Mouse (Mus musculus): Measurements from ENCODE around the gene Nup54. TPM values are rescaled to one million over a fixed set of nuclear protein-coding genes. Genes with fewer than 3 reads are reported as not detected.

The Nup54 gene
- polyA plus RNA-seq, 1 experiment from 2014 or later, result 55.5 TPM

DNA sequence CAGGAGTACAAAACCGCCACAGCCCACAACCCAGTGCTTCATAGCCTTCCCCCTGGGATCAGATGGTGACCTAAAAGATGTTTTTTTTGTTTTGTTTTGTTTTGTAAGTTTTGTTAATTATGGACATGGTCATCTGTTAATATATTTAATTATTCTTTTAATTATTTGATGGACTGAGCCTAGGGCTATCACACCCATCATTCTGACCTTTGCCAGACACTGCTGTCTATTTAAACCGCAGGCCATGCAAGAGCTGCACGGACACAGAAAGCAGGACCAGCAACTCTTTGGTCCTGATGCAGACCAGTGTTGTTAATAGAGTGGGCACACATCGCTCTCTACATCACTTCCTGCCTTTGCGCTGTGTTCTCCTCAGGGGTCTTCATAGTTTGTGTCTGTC is 24.5 kb downstream of the Nup54 start:
- Histone ChIP-seq H3K27ac (no peak overlapping the region), H3K9me3 (no peaks in the 10 kb centered on the region), H3K4me1 (replicated peaks) (no peaks in the 10 kb centered on the region), H3K9ac (no peak overlapping the region), H3K36me3 (peaks cover 5% of the 10 kb centered on the region; the same call in 1 of the 2 replicates), H3K4me2 (replicated peaks) (no peak overlapping the region), H3K27me3 (replicated peaks) (no peaks in the 10 kb centered on the region), H3K4me3 (replicated peaks) (no peak overlapping the region)
- ATAC-seq, result no peak
- 85% methylated on average over 5 of the region's 5 CpGs for WGBS

DNA sequence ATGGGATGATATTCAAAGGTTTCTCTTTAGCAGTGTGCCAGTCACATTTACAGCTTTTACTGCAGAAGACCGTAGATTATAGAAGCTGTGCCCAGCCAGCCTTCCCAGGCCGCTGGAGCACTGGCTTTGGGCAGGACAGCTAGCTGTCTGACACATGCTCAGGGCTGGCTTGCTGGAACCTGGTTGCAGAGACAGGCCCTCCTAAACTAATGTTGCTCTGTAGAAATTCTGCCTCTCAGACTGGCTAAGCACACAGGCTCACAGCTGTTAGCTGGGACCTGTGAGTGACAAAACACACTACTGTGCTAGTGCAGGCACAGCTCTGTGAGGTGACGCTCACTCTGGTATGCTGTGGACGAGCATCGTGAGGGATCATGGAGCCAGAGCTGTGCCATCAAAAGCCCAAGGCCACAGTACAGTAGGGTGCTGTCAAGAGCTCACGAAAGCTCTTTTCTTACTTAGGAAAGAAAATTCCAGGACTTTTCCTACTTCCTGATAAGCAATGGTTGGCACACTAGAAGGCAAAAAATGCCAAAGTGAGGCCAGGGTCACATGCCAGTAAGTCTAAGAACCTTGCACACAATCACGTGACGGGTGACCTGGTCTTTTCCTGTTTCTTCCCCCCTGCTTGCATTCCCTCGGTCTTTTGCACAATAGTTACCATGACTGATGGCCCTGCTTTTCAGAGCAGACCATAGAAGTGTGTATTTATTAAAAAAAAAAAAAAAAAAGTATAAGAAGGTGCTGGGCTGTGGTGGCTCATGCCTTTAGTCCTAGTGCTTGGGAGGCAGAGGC is 25.5 kb downstream of the Nup54 start:
- Histone ChIP-seq H3K9me3 (no peaks in the 10 kb centered on the region), H3K9ac (no peak overlapping the region), H3K27me3 (replicated peaks) (no peaks in the 10 kb centered on the region), H3K36me3 (no peaks in the 10 kb centered on the region), H3K4me3 (replicated peaks) (no peak overlapping the region), H3K27ac (no peak overlapping the region), H3K4me2 (replicated peaks) (no peak overlapping the region), H3K4me1 (replicated peaks) (no peaks in the 10 kb centered on the region)
- no peak for ATAC-seq
- WGBS, result 75% methylated on average over 9 of the region's 9 CpGs

DNA sequence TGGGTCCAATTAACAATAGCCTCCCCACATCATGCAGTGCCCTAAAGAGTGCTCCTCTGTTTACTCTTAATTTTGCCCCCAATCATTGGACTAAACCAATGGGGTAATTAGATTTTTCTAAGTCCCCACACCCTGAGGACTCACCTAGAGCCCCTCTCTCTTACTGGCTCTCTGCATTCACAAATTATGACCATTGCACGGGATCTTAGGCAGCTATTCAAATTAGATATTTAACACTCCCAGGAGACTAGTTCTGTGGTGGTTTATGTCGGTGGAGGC is 30.7 kb downstream of the Nup54 start:
- Histone ChIP-seq H3K9me3 (no peaks in the 10 kb centered on the region), H3K9ac (no peak overlapping the region), H3K4me2 (replicated peaks) (no peak overlapping the region), H3K27me3 (replicated peaks) (no peaks in the 10 kb centered on the region), H3K4me1 (replicated peaks) (no peaks in the 10 kb centered on the region), H3K27ac (no peak overlapping the region), H3K36me3 (no peaks in the 10 kb centered on the region), H3K4me3 (replicated peaks) (no peak overlapping the region)
- ATAC-seq, result no peak
- WGBS, result 59% methylated on average over 2 of the region's 2 CpGs

DNA sequence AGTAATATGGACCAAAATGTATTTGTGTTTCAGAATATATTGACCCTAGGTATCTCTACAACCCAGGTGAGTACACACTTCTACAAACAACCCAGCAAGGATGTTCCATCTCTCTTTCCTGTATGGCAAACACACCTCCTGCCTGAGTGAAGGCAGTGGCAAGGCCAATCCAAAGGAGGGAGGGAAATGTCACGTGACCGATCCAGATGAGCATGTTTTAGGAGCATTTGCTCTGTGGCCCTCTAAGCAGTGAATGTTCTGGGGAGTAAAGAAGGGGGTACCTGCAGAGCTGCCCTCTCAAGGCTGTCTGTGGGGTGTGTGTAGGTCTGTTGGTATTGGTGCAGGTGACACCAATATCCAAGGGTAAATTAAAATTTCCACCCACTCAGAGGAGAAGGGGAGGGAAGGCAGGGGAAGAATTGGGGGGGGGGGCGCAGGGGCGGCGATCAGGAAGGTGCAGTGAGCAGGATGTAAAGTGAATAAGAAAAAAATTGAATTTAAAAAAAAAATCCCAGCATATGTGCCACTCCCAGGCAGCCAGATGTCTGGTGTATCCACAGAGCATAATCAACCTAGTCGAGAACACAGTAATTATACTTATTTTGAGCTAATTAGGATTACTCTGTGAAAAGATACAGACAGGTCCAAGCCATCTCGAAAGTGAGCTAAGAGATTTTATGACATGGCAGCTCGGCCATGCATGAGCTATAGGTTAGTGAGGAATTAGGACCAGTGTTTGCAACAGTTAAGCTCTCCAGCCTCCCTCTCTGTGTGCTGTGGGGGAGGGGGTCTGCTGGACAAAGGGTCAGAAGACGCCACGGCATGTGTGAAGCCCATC is 31.2 kb downstream of the Nup54 start:
- H3K4me3 ChIP-seq (replicated peaks), result no peak overlapping the region
- no peaks in the 10 kb centered on the region for H3K36me3 ChIP-seq
- H3K27me3 ChIP-seq (replicated peaks), result no peaks in the 10 kb centered on the region
- no peak overlapping the region for H3K4me2 ChIP-seq (replicated peaks)
- H3K9ac ChIP-seq, result no peak overlapping the region
- 49% methylated on average over 10 of the region's 10 CpGs for WGBS
- H3K9me3 ChIP-seq, result no peaks in the 10 kb centered on the region
- no peaks in the 10 kb centered on the region for H3K4me1 ChIP-seq (replicated peaks)
- no peak for ATAC-seq
- H3K27ac ChIP-seq, result no peak overlapping the region

DNA sequence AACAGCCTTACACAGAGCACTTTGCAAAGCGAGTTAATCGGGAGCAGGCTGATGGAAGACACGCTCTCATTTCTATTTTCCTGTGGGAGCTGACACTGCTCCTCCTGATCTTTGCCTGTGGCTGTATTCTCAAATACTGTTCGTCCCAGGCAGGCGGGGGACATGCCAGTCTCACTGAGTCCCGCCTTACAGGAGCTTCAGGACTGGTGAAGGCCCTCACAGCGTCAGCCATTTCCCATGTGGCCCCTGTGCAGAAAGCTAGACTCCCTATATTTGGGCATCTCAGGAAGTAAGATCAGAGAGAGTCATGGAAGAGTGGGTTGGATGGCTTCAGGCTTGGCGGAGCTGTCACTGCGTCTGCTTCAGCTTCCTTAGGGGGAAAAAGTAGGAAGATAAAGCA is 32.2 kb downstream of the Nup54 start:
- H3K9ac ChIP-seq, result no peak overlapping the region
- no peak overlapping the region for H3K4me2 ChIP-seq (replicated peaks)
- no peaks in the 10 kb centered on the region for H3K4me1 ChIP-seq (replicated peaks)
- no peaks in the 10 kb centered on the region for H3K9me3 ChIP-seq
- no peaks in the 10 kb centered on the region for H3K36me3 ChIP-seq
- H3K27me3 ChIP-seq (replicated peaks), result no peaks in the 10 kb centered on the region
- H3K27ac ChIP-seq, result no peak overlapping the region
- ATAC-seq, result no peak
- no peak overlapping the region for H3K4me3 ChIP-seq (replicated peaks)
- 69% methylated on average over 9 of the region's 9 CpGs for WGBS

DNA sequence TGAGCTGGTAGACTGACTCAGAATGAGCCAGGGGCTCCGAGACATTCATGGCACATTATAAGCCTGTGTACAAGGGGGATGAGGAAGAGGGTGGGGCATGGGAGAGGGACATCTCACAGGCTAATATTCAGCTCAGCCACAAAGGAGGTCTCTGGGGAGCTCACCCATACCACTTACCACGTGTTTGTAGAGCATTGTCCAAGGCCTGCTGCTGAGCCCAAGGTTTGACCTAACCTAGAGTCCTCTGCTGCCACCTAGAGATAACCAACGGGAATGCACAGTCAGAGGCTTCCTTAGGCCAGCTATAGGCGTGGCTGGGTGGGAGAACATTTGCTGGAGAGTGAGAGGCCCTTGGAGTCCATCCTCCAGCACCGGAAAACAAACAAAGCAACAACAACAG is 36.9 kb downstream of the Nup54 start:
- peak; percentile 90 for ATAC-seq
- WGBS, result 23% methylated on average over 5 of the region's 5 CpGs
- no peak overlapping the region for H3K4me3 ChIP-seq (replicated peaks)
- no peak overlapping the region for H3K4me2 ChIP-seq (replicated peaks)
- no peaks in the 10 kb centered on the region for H3K27me3 ChIP-seq (replicated peaks)
- no peaks in the 10 kb centered on the region for H3K36me3 ChIP-seq
- H3K27ac ChIP-seq, result no peak overlapping the region
- no peak overlapping the region for H3K9ac ChIP-seq
- no peaks in the 10 kb centered on the region for H3K9me3 ChIP-seq
- 0 out of 2 replicates have a peak, but pooled peaks cover 3% of the 10 kb centered on the region for H3K4me1 ChIP-seq (replicated peaks)

DNA sequence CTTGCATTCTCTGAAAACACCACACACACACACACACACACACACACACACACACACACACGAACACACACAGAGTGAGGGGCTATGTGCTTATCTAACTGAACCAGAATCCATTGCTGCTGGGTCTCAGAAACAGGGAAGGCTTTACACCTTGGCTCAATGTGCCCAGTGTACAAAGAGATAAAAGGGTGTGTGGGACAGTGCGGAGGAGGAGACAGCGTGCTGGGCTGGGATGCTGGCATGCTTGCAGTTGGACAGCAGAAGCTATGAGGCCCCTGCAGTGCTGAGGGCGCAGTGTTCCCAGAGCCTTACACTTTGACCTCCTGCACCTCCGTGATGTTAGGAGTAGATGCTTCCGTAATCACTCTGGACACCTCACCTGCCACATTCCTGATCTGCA is 38.5 kb downstream of the Nup54 start:
- H3K4me3 ChIP-seq (replicated peaks), result no peak overlapping the region
- peaks cover 7% of the 10 kb centered on the region; the same call in 1 of the 2 replicates for H3K27me3 ChIP-seq (replicated peaks)
- no peak overlapping the region for H3K27ac ChIP-seq
- peak; percentile 32; the same call in 1 of the 2 replicates for ATAC-seq
- no peaks in the 10 kb centered on the region for H3K9me3 ChIP-seq
- H3K4me1 ChIP-seq (replicated peaks), result 0 out of 2 replicates have a peak, but pooled peaks cover 3% of the 10 kb centered on the region
- no peak overlapping the region for H3K9ac ChIP-seq
- no peaks in the 10 kb centered on the region for H3K36me3 ChIP-seq
- WGBS, result 69% methylated on average over 6 of the region's 6 CpGs
- H3K4me2 ChIP-seq (replicated peaks), result no peak overlapping the region

DNA sequence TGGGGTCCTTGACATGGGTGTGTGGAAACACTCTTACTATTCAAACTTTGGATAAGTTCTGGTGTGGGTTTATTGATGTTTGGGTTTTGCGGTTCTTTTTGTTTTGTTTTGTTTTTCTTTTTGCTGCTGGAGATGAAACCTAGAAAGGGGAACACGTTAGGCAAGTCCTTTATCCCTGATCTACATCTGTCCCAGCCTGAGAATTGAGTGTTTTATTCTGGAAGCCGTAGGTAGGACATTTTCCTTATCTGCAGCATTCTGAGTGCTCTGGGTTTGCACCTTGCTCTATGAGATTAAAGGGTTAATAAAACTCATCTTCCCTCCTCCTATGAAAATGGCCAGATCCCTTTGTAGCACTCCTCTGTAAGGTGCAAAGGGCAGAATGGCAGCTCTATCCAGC is 39.3 kb downstream of the Nup54 start:
- no peaks in the 10 kb centered on the region for H3K36me3 ChIP-seq

DNA sequence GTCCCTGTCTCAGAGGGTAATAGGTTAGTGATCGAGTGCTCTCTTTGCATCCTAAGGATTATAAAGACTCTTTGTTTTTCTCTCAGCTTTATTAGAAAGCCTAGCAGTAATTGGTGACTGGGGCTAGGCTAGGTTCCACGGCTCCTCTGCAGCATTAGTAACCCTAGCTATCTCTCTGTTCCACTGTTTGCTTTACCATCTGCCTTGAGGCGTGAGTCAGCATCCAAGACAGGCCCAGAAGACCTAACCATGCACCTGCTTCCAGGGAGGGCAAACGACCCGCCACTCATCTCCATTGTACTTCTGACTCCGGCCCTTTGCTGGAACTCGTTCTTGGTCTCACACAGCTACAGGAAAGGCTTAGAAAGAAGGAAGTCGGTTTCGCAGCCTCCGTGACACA is 41.2 kb downstream of the Nup54 start:
- H3K9ac ChIP-seq, result no peak overlapping the region
- peaks cover 10% of the 10 kb centered on the region; the same call in 1 of the 2 replicates for H3K27me3 ChIP-seq (replicated peaks)
- H3K36me3 ChIP-seq, result no peaks in the 10 kb centered on the region
- no peak overlapping the region for H3K27ac ChIP-seq
- H3K4me2 ChIP-seq (replicated peaks), result no peak overlapping the region
- WGBS, result 62% methylated on average over 10 of the region's 10 CpGs
- H3K9me3 ChIP-seq, result no peaks in the 10 kb centered on the region
- 0 out of 2 replicates have a peak, but pooled peaks cover 3% of the 10 kb centered on the region for H3K4me1 ChIP-seq (replicated peaks)
- no peak overlapping the region for H3K4me3 ChIP-seq (replicated peaks)
- ATAC-seq, result no peak

More for the DNA sequence above, 39.3 kb downstream of the Nup54 start:
- Histone ChIP-seq H3K4me3 (replicated peaks) (no peak overlapping the region), H3K9ac (no peak overlapping the region), H3K27me3 (replicated peaks) (peaks cover 7% of the 10 kb centered on the region; the same call in 1 of the 2 replicates), H3K27ac (no peak overlapping the region), H3K4me2 (replicated peaks) (no peak overlapping the region), H3K9me3 (no peaks in the 10 kb centered on the region), H3K4me1 (replicated peaks) (0 out of 2 replicates have a peak, but pooled peaks cover 3% of the 10 kb centered on the region)
- WGBS, result 68% methylated on average over 3 of the region's 3 CpGs
- no peak for ATAC-seq

DNA sequence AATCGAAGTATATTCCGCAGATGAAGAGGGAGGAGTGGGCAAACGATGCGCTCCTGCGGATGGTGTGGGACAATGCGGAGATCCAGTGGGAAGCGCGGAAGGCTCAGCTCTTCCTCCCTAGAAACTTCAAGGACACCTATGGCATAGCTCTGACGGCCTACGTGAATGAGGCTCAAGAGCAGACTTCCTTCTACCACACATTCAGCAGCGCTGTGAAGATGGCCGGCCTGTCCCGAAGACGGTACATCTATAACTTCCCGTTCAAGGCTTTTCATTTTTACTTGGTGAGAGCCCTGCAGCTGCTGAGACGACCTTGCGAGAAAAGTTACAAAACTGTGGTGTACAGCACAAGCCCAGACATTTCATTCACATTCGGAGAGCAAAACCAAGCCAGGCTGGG is 42.5 kb downstream of the Nup54 start:
- peaks cover 10% of the 10 kb centered on the region; the same call in 1 of the 2 replicates for H3K27me3 ChIP-seq (replicated peaks)
- H3K4me2 ChIP-seq (replicated peaks), result peak overlapping the region; percentile 55
- WGBS, result 41% methylated on average over 18 of the region's 18 CpGs
- H3K36me3 ChIP-seq, result no peaks in the 10 kb centered on the region
- no peak for ATAC-seq
- H3K4me1 ChIP-seq (replicated peaks), result 0 out of 2 replicates have a peak, but pooled peaks cover 3% of the 10 kb centered on the region
- H3K27ac ChIP-seq, result no peak overlapping the region
- no peak overlapping the region for H3K9ac ChIP-seq
- peak overlapping the region; percentile 19 for H3K4me3 ChIP-seq (replicated peaks)
- H3K9me3 ChIP-seq, result no peaks in the 10 kb centered on the region

DNA sequence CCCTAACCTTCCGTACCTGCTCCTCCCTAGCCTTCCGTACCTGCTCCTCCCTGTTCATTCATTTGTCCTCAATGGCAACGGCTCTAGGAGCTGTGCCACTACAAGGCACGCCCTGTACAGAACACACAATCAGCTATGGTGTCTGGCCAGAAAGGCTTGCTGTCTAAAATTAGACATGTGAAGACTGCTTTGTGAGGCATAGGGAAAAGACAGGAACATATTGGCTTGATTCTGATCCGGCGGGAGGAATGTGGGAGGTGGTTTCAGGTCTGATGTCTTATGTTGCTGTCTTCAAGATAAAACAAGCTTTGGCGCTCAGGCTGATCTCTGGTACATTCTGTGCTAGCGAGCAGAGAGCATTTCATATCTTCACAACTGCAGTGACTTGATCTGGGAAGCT is 44.4 kb downstream of the Nup54 start:
- no peak overlapping the region for H3K9ac ChIP-seq
- no peak overlapping the region for H3K27ac ChIP-seq
- no peaks in the 10 kb centered on the region for H3K4me1 ChIP-seq (replicated peaks)
- no peak for ATAC-seq
- H3K27me3 ChIP-seq (replicated peaks), result peaks cover 10% of the 10 kb centered on the region; the same call in 1 of the 2 replicates
- no peak overlapping the region for H3K4me3 ChIP-seq (replicated peaks)
- no peaks in the 10 kb centered on the region for H3K9me3 ChIP-seq
- WGBS, result 64% methylated on average over 8 of the region's 8 CpGs
- H3K36me3 ChIP-seq, result no peaks in the 10 kb centered on the region
- H3K4me2 ChIP-seq (replicated peaks), result no peak overlapping the region

DNA sequence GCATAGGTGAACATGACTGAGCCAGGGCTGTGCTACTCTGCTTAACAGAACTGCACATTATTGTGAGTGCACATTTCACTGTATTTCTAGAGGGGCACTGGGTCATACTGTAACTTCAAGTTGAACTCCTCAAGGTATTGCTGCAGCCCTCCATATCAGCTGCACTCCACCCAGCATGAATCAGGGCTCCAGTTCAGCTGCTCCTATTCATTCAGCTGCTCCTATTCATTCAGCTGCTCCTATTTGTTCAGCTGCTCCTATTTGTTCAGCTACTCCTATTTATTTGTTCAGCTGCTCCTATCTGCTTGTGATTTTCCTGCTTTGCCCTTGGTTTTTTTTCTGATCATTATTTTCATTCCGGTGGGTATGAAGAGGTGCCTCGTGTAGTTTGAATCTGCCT is 45.0 kb downstream of the Nup54 start:
- WGBS, result 64% methylated on average over 2 of the region's 2 CpGs
- no peak for ATAC-seq

More for the DNA sequence above, 45.0 kb downstream of the Nup54 start:
- no peak overlapping the region for H3K9ac ChIP-seq
- H3K4me2 ChIP-seq (replicated peaks), result no peak overlapping the region
- no peaks in the 10 kb centered on the region for H3K36me3 ChIP-seq
- peaks cover 10% of the 10 kb centered on the region; the same call in 1 of the 2 replicates for H3K27me3 ChIP-seq (replicated peaks)
- no peak overlapping the region for H3K4me3 ChIP-seq (replicated peaks)
- H3K4me1 ChIP-seq (replicated peaks), result no peaks in the 10 kb centered on the region
- H3K27ac ChIP-seq, result no peak overlapping the region
- no peaks in the 10 kb centered on the region for H3K9me3 ChIP-seq
